Mouse (Mus musculus): ENCODE results near the gene Sass6. TPM values are rescaled to one million over a fixed set of nuclear protein-coding genes. Genes with fewer than 3 reads are reported as not detected.

The Sass6 gene
- polyA plus RNA-seq, 1 experiment from 2014 or later, result 3.7 TPM

GRCm38 (mm10) chr3:116635799-116636198, 41.0 kb downstream of the Sass6 start:
- Histone ChIP-seq H3K27ac (ENCODE audit: low read length) (no peak overlapping the region), H3K9me3 (ENCODE audit: low read length) (no peaks in the 10 kb centered on the region), H3K4me3 (ENCODE audit: low read depth, low read length) (no peak overlapping the region), H3K36me3 (ENCODE audit: insufficient read depth, low read length) (peaks cover 42% of the 10 kb centered on the region), H3K4me2 (replicated peaks; ENCODE audit: low read depth, low read length) (no peak overlapping the region), H3K4me1 (ENCODE audit: insufficient read depth, low read depth, low read length) (no peaks in the 10 kb centered on the region), H3K27me3 (replicated peaks; ENCODE audit: insufficient read depth, low read length) (no peaks in the 10 kb centered on the region), H3K9ac (replicated peaks; ENCODE audit: low read depth) (no peak overlapping the region)
- no peak for TF ChIP-seq EP300 (IDR thresholded peaks at IDR 0.05)
- TF ChIP-seq CTCF (IDR thresholded peaks at IDR 0.05), result no peak
- DNase-seq (ENCODE audit: low spot score) (no peak), ATAC-seq (no peak)
- WGBS, result 60% methylated on average over 5 of the region's 5 CpGs

GRCm38 (mm10) chr3:116637693-116638476, 43.1 kb downstream of the Sass6 start:
- no peaks in the 10 kb centered on the region for H3K9me3 ChIP-seq (ENCODE audit: low read length)
- 84% methylated on average over 9 of the region's 9 CpGs for WGBS
- ATAC-seq (no peak), DNase-seq (ENCODE audit: low spot score) (no peak)
- no peak for TF ChIP-seq EP300 (IDR thresholded peaks at IDR 0.05)
- TF ChIP-seq CTCF (IDR thresholded peaks at IDR 0.05), result no peak
- no peak overlapping the region for H3K4me2 ChIP-seq (replicated peaks; ENCODE audit: low read depth, low read length)
- no peak overlapping the region for H3K4me3 ChIP-seq (ENCODE audit: low read depth, low read length)
- no peaks in the 10 kb centered on the region for H3K27me3 ChIP-seq (replicated peaks; ENCODE audit: insufficient read depth, low read length)
- no peak overlapping the region for H3K9ac ChIP-seq (replicated peaks; ENCODE audit: low read depth)
- peaks cover 50% of the 10 kb centered on the region for H3K36me3 ChIP-seq (ENCODE audit: insufficient read depth, low read length)
- H3K27ac ChIP-seq (ENCODE audit: low read length), result no peak overlapping the region
- H3K4me1 ChIP-seq (ENCODE audit: insufficient read depth, low read depth, low read length), result no peaks in the 10 kb centered on the region

DNA sequence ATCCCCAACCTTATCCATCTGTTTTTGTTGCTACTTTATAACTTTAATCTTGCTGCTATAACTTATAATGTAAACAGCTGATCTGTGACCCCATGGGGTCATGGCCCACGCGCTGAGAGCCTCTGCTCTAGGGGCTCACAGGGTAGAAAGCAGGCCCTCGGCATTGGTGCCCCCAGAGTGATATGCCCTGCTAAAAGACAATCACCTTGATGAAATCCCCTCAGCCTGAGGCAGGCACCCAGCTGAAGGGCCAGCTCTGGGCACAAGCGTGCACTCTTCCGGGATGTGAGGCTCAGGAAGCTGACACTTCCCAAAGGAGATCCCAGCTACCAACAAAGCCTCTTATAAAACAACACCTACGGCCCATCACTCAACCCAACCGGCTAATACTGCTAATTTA, 43.8 kb downstream of the Sass6 start:
- H3K27me3 ChIP-seq (replicated peaks; ENCODE audit: insufficient read depth, low read length), result no peaks in the 10 kb centered on the region
- H3K4me1 ChIP-seq (ENCODE audit: insufficient read depth, low read depth, low read length), result no peaks in the 10 kb centered on the region
- ATAC-seq, result no peak
- no peak overlapping the region for H3K9ac ChIP-seq (replicated peaks; ENCODE audit: low read depth)
- H3K36me3 ChIP-seq (ENCODE audit: insufficient read depth, low read length), result peaks cover 47% of the 10 kb centered on the region
- H3K9me3 ChIP-seq (ENCODE audit: low read length), result no peaks in the 10 kb centered on the region
- H3K27ac ChIP-seq (ENCODE audit: low read length), result no peak overlapping the region
- no peak for TF ChIP-seq EP300 (IDR thresholded peaks at IDR 0.05)
- TF ChIP-seq CTCF (IDR thresholded peaks at IDR 0.05), result no peak
- no peak overlapping the region for H3K4me3 ChIP-seq (ENCODE audit: low read depth, low read length)
- H3K4me2 ChIP-seq (replicated peaks; ENCODE audit: low read depth, low read length), result no peak overlapping the region
- no peak for DNase-seq (ENCODE audit: low spot score)
- WGBS, result 84% methylated on average over 7 of the region's 7 CpGs

DNA sequence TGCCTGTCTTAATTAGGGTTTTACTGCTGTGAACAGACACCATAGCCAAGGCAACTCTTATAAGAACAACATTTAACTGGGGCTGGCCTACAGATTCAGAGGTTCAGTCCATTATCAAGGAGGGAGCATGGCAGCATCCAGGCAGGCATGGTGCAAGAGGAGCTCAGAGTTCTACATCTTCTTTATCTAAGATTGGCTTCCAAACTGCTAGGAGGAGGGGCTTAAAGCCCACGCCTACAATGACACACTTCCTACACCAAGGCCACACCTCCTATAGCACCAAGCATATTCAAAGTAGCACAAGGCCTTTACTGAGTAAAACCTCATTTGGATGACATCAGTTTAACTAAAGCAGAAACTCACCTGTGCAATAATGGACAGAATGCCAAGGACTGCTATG, 45.2 kb downstream of the Sass6 start:
- no peak overlapping the region for H3K27ac ChIP-seq (ENCODE audit: low read length)
- no peak overlapping the region for H3K9ac ChIP-seq (replicated peaks; ENCODE audit: low read depth)
- no peaks in the 10 kb centered on the region for H3K27me3 ChIP-seq (replicated peaks; ENCODE audit: insufficient read depth, low read length)
- WGBS, result 80% methylated on average over 1 of the region's 1 CpGs
- DNase-seq (ENCODE audit: low spot score), result no peak
- no peaks in the 10 kb centered on the region for H3K4me1 ChIP-seq (ENCODE audit: insufficient read depth, low read depth, low read length)
- no peak overlapping the region for H3K4me3 ChIP-seq (ENCODE audit: low read depth, low read length)
- TF ChIP-seq CTCF (IDR thresholded peaks at IDR 0.05), result no peak
- no peak for TF ChIP-seq EP300 (IDR thresholded peaks at IDR 0.05)
- peaks cover 33% of the 10 kb centered on the region for H3K36me3 ChIP-seq (ENCODE audit: insufficient read depth, low read length)
- no peaks in the 10 kb centered on the region for H3K9me3 ChIP-seq (ENCODE audit: low read length)
- no peak overlapping the region for H3K4me2 ChIP-seq (replicated peaks; ENCODE audit: low read depth, low read length)
- ATAC-seq, result no peak

- DNase-seq (ENCODE audit: low spot score), result no peak
- WGBS, result 93% methylated on average over 6 of the region's 6 CpGs
- peaks cover 44% of the 10 kb centered on the region for H3K36me3 ChIP-seq (ENCODE audit: insufficient read depth, low read length)
- TF ChIP-seq CTCF (IDR thresholded peaks at IDR 0.05), result no peak
- TF ChIP-seq EP300 (IDR thresholded peaks at IDR 0.05), result no peak
- H3K27me3 ChIP-seq (replicated peaks; ENCODE audit: insufficient read depth, low read length), result no peaks in the 10 kb centered on the region
- ATAC-seq, result no peak
- H3K9ac ChIP-seq (replicated peaks; ENCODE audit: low read depth), result no peak overlapping the region
- H3K4me3 ChIP-seq (ENCODE audit: low read depth, low read length), result no peak overlapping the region
- no peak overlapping the region for H3K27ac ChIP-seq (ENCODE audit: low read length)
- H3K9me3 ChIP-seq (ENCODE audit: low read length), result no peaks in the 10 kb centered on the region
- no peaks in the 10 kb centered on the region for H3K4me1 ChIP-seq (ENCODE audit: insufficient read depth, low read depth, low read length)
- no peak overlapping the region for H3K4me2 ChIP-seq (replicated peaks; ENCODE audit: low read depth, low read length)
These were observed 47.1 kb downstream of the Sass6 start for GRCm38 (mm10) chr3:116641811-116642371.

DNA sequence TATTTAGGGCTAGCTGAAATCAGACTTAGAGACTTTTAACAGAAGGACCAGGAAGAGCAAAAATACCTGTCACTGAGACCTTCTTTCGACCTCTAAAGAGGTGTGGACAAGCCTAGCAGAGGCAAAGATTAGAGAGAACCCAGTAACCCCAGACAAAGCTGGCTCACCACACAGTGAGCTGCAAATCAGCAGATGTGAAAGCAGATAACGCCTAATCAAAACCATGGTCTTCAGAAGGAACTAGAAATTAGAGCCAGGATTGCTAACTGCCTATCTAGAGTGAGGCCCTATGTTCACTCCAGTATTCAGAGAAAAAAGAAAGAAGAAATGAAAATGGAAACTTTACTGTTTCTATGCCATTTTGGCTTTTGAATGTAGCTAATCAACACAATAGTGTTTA, 47.6 kb downstream of the Sass6 start:
- Histone ChIP-seq H3K4me3 (ENCODE audit: low read depth, low read length) (no peak overlapping the region), H3K4me2 (replicated peaks; ENCODE audit: low read depth, low read length) (no peak overlapping the region), H3K36me3 (ENCODE audit: insufficient read depth, low read length) (peaks cover 44% of the 10 kb centered on the region), H3K9me3 (ENCODE audit: low read length) (no peaks in the 10 kb centered on the region), H3K4me1 (ENCODE audit: insufficient read depth, low read depth, low read length) (no peaks in the 10 kb centered on the region), H3K9ac (replicated peaks; ENCODE audit: low read depth) (no peak overlapping the region), H3K27me3 (replicated peaks; ENCODE audit: insufficient read depth, low read length) (no peaks in the 10 kb centered on the region), H3K27ac (ENCODE audit: low read length) (no peak overlapping the region)
- WGBS, result 82% methylated on average over 2 of the region's 2 CpGs
- TF ChIP-seq CTCF (IDR thresholded peaks at IDR 0.05), result no peak
- no peak for TF ChIP-seq EP300 (IDR thresholded peaks at IDR 0.05)
- ATAC-seq (no peak), DNase-seq (ENCODE audit: low spot score) (no peak)

Data from lung, postnatal 0 days (tissue).